Mouse (Mus musculus): ENCODE data around the gene Olfr64. TPM values are rescaled to one million over a fixed set of nuclear protein-coding genes. Genes with fewer than 3 reads are reported as not detected.

Olfr64 gene
- total and polyA plus RNA-seq, 3 experiments: not detected

GRCm38 (mm10) chr7:103934264-103934663 lies 40.0 kb upstream of the Olfr64 start, which contains the start of gene Olfr632:
Gene Olfr632 (plus strand): TSS chr7:103934347.
- no peaks in the 10 kb centered on the region for H3K27me3 ChIP-seq (replicated peaks)
- dilution Hi-C loops (cut with MboI; ENCODE audit: extremely low pct_ligation_motif_present, extremely low pct_unique_long_range_greater_than_20kb, low sequenced_read_pairs) (no loop called here), in situ Hi-C loops (cut with MboI; ENCODE audit: low pct_ligation_motif_present, low pct_unique_long_range_greater_than_20kb, low sequenced_read_pairs) (no loop called here)
- no peaks in the 10 kb centered on the region for H3K9me3 ChIP-seq (replicated peaks; ENCODE audit: low read length)
- TF ChIP-seq MAFK (IDR thresholded peaks at IDR 0.05; ENCODE audit: insufficient replicate concordance, low read length) (no peak), MAZ (IDR thresholded peaks at IDR 0.05; ENCODE audit: low read depth, low read length) (no peak), PAX5 (IDR thresholded peaks at IDR 0.05; ENCODE audit: low read length) (no peak), MXI1 (IDR thresholded peaks at IDR 0.05; ENCODE audit: low read depth, low read length) (no peak), CTCF (conservative IDR thresholded peaks at IDR 0.05 in 1 of 2, IDR thresholded peaks at IDR 0.05 in 1 of 2; ENCODE audit: low read depth in 2 of 2, low read length in 2 of 2) (no peak), JUND (conservative IDR thresholded peaks at IDR 0.05; ENCODE audit: low read depth, low read length) (no peak), ZMIZ1 (IDR thresholded peaks at IDR 0.05; ENCODE audit: low read depth, low read length) (no peak)
- H3K9ac ChIP-seq (ENCODE audit: insufficient read depth, low read depth): no peak within 1 kb of the TSS
- no peak for DNase-seq (ENCODE audit: extremely low read depth)
- H3K4me2 ChIP-seq (ENCODE audit: insufficient read depth, low read depth, poor library complexity, severe bottlenecking): no peak within 1 kb of the TSS
- H3K4me3 ChIP-seq (replicated peaks in 1 of 3; ENCODE audit: low read depth in 2 of 3, low read length in 2 of 3, poor library complexity in 1 of 3): no peak within 1 kb of the TSS
- H3K27ac ChIP-seq (ENCODE audit: insufficient read depth, low read depth): no peak within 1 kb of the TSS
- no peaks in the 10 kb centered on the region for H3K4me1 ChIP-seq (ENCODE audit: control insufficient read depth in 1 of 2, insufficient read depth in 2 of 2)
- H3K79me2 ChIP-seq (replicated peaks; ENCODE audit: control insufficient read depth, extremely low read depth, insufficient read depth, poor library complexity, severe bottlenecking): no peaks in the 10 kb centered on the region
- no peaks in the 10 kb centered on the region for H3K36me3 ChIP-seq (replicated peaks in 1 of 2; ENCODE audit: control insufficient read depth in 1 of 2, insufficient read depth in 1 of 2, low read length in 1 of 2)

- no peaks in the 10 kb centered on the region for H3K4me1 ChIP-seq (ENCODE audit: control insufficient read depth in 1 of 2, insufficient read depth in 2 of 2)
- in situ Hi-C loops (cut with MboI; ENCODE audit: low pct_ligation_motif_present, low pct_unique_long_range_greater_than_20kb, low sequenced_read_pairs): no loop called here
- H3K9ac ChIP-seq (ENCODE audit: insufficient read depth, low read depth): no peak within 1 kb of the TSS
- dilution Hi-C loops (cut with MboI; ENCODE audit: extremely low pct_ligation_motif_present, extremely low pct_unique_long_range_greater_than_20kb, low sequenced_read_pairs): no loop called here
- no peak within 1 kb of the TSS for H3K4me2 ChIP-seq (ENCODE audit: insufficient read depth, low read depth, poor library complexity, severe bottlenecking)
- H3K36me3 ChIP-seq (replicated peaks in 1 of 2; ENCODE audit: control insufficient read depth in 1 of 2, insufficient read depth in 1 of 2, low read length in 1 of 2): no peaks in the 10 kb centered on the region
- no peak within 1 kb of the TSS for H3K27ac ChIP-seq (ENCODE audit: insufficient read depth, low read depth)
- no peak for TF ChIP-seq MXI1 (IDR thresholded peaks at IDR 0.05; ENCODE audit: low read depth, low read length)
- no peak for TF ChIP-seq BHLHE40 (IDR thresholded peaks at IDR 0.05; ENCODE audit: low read depth, low read length)
- no peak for TF ChIP-seq JUN (IDR thresholded peaks at IDR 0.05; ENCODE audit: insufficient read depth, low read depth, low read length)
- DNase-seq (ENCODE audit: extremely low read depth): no peak
- H3K4me3 ChIP-seq (replicated peaks in 1 of 3; ENCODE audit: low read depth in 2 of 3, low read length in 2 of 3, poor library complexity in 1 of 3): no peak within 1 kb of the TSS
- no peaks in the 10 kb centered on the region for H3K79me2 ChIP-seq (replicated peaks; ENCODE audit: control insufficient read depth, extremely low read depth, insufficient read depth, poor library complexity, severe bottlenecking)
- H3K9me3 ChIP-seq (replicated peaks; ENCODE audit: low read length): no peaks in the 10 kb centered on the region
- H3K27me3 ChIP-seq (replicated peaks): no peaks in the 10 kb centered on the region
Measured at GRCm38 (mm10) chr7:103928525-103928924, 34.2 kb upstream of the Olfr64 start, which contains the start of gene Olfr631. Gene Olfr631 (plus strand): TSS chr7:103928825.

- Histone ChIP-seq H3K79me2 (replicated peaks; ENCODE audit: control insufficient read depth, extremely low read depth, insufficient read depth, poor library complexity, severe bottlenecking) (no peaks in the 10 kb centered on the region), H3K4me1 (ENCODE audit: control insufficient read depth in 1 of 2, insufficient read depth in 2 of 2) (no peaks in the 10 kb centered on the region), H3K4me2 (ENCODE audit: insufficient read depth, low read depth, poor library complexity, severe bottlenecking) (no peak overlapping the region), H3K27me3 (replicated peaks) (peaks cover 2% of the 10 kb centered on the region), H3K27ac (ENCODE audit: insufficient read depth, low read depth) (no peak overlapping the region), H3K36me3 (replicated peaks in 1 of 2; ENCODE audit: control insufficient read depth in 1 of 2, insufficient read depth in 1 of 2, low read length in 1 of 2) (no peaks in the 10 kb centered on the region), H3K4me3 (replicated peaks in 1 of 3; ENCODE audit: low read depth in 2 of 3, low read length in 2 of 3, poor library complexity in 1 of 3) (no peak overlapping the region), H3K9ac (ENCODE audit: insufficient read depth, low read depth) (no peak overlapping the region), H3K9me3 (replicated peaks; ENCODE audit: low read length) (no peaks in the 10 kb centered on the region)
- DNase-seq (ENCODE audit: extremely low read depth): no peak
- dilution Hi-C loops (cut with MboI; ENCODE audit: extremely low pct_ligation_motif_present, extremely low pct_unique_long_range_greater_than_20kb, low sequenced_read_pairs) (no loop called here), in situ Hi-C loops (cut with MboI; ENCODE audit: low pct_ligation_motif_present, low pct_unique_long_range_greater_than_20kb, low sequenced_read_pairs) (no loop called here)
- TF ChIP-seq MEF2A (IDR thresholded peaks at IDR 0.05; ENCODE audit: borderline replicate concordance, low read depth, low read length): no peak
- TF ChIP-seq ETS1 (conservative IDR thresholded peaks at IDR 0.05; ENCODE audit: low read depth, low read length): no peak
- no peak for TF ChIP-seq ELF1 (IDR thresholded peaks at IDR 0.05; ENCODE audit: low read depth, low read length)
- no peak for TF ChIP-seq MAX (IDR thresholded peaks at IDR 0.05; ENCODE audit: low read length)
- no peak for TF ChIP-seq CHD2 (IDR thresholded peaks at IDR 0.05; ENCODE audit: low read length)
- TF ChIP-seq NELFE (IDR thresholded peaks at IDR 0.05; ENCODE audit: low read depth, low read length): no peak
- no peak for TF ChIP-seq NRF1 (IDR thresholded peaks at IDR 0.05; ENCODE audit: low read depth, low read length)
- no peak for TF ChIP-seq POLR2A (IDR thresholded peaks at IDR 0.05; ENCODE audit: low read depth, low read length)
- no peak for TF ChIP-seq EP300 (IDR thresholded peaks at IDR 0.05; ENCODE audit: low read length)
- no peak for TF ChIP-seq IRF4 (IDR thresholded peaks at IDR 0.05; ENCODE audit: low read depth, low read length)
- TF ChIP-seq BHLHE40 (IDR thresholded peaks at IDR 0.05; ENCODE audit: low read depth, low read length): no peak
- TF ChIP-seq GABPA (IDR thresholded peaks at IDR 0.05; ENCODE audit: insufficient replicate concordance, low read depth, low read length): no peak
- no peak for TF ChIP-seq SIN3A (IDR thresholded peaks at IDR 0.05; ENCODE audit: low read length)
- no peak for TF ChIP-seq USF1 (IDR thresholded peaks at IDR 0.05; ENCODE audit: low read depth, low read length)
- no peak for TF ChIP-seq UBTF (IDR thresholded peaks at IDR 0.05; ENCODE audit: low read depth, low read length)
- TF ChIP-seq MYC (IDR thresholded peaks at IDR 0.05; ENCODE audit: low read depth, low read length): no peak
- TF ChIP-seq CHD1 (IDR thresholded peaks at IDR 0.05; ENCODE audit: low read depth, low read length): no peak
- TF ChIP-seq HCFC1 (IDR thresholded peaks at IDR 0.05; ENCODE audit: low read depth, low read length): no peak
- no peak for TF ChIP-seq MXI1 (IDR thresholded peaks at IDR 0.05; ENCODE audit: low read depth, low read length)
Measured at GRCm38 (mm10) chr7:103915338-103915737, 21.1 kb upstream of the Olfr64 start.

All from CH12.LX (cell line).